Mouse (Mus musculus): Measurements from ENCODE around the gene Fscn2.

The Fscn2 gene

DNA sequence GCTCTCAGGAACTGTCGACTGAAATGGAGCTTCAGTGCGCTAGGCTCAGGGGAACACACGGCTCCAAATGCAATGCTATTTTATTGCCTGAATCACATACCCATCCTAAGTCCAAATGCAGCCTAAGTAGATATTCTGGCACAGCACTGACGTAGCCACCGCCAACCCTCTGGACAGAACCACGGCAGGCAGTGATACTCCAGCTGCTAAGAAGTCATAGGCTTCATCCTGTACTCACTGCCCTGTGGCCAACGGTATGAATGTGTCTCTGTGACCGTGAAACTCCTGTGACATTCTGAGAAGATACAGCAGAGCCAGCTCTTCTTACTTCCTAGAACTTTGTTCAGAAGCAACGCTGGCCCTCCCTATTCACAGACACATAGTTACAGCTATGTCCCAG lies 27.2 kb downstream of the Fscn2 start:
- CTCF ChIA-PET, result interaction anchor here (1.0 kb wide), 1 partner anchor 103 kb away, joined by 3 read pairs; the partner anchor contains the start of gene Slc25a10

DNA sequence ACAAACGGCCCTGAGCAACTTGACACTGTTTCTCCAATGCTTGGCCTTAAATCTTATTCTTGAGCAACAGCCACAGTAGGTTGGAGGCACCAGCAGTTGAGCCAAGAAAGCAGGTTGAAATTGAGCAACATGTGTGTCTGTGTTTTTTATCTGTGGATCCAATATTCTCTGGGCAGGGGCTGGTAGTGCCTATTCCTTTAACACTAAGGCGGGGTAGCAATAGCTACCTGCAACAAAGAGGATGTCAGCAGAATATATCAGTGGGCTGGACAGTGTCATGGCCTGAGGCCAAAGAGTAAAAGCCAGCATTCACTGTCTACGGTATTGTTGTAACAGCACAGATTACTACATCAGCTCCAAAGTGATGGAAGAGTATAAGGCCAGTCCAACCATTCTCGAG lies 34.3 kb downstream of the Fscn2 start:
- CTCF ChIA-PET, result interaction anchor here (0.6 kb wide), 1 partner anchor 1040 kb away, joined by 5 read pairs; no protein-coding TSS in a partner anchor

DNA sequence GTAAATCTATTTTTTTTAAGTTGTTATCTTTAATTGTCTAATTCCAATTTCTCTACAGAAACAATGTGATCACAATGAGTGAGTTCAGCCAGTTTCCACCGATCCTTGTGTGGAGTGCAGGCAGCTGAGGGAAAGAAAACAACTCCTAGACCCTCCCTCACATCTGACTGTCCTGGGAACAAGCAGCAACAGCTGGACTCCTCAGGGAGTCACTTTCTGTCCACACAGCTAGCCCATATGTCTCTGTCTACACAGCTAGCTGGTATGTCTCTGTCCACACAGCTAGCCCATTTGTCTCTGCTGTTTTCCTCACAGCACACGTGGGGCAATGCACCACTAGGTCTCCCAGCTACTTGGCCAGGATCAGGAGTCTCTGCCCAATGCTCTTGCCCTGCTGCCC lies 36.3 kb downstream of the Fscn2 start:
- CTCF ChIA-PET, result no interaction called here

DNA sequence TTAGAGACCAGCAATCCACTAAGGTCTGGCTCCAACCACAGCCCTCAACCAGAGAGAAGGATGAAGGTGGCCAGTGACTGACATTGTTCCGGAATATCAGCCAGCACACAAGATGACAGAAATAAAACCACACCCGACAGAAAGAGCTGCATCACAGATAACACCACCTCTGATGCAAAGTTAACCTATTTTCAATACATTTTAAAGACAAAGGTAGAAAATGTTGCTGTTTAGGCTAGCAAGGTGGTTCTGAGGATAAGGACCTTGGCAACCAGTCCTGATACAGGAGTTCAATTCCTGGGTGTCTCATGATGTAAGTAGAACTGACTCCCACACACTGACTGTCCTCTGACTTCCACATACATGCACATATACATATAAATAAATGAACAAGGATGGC lies 38.0 kb downstream of the Fscn2 start:
- CTCF ChIA-PET, result no interaction called here

DNA sequence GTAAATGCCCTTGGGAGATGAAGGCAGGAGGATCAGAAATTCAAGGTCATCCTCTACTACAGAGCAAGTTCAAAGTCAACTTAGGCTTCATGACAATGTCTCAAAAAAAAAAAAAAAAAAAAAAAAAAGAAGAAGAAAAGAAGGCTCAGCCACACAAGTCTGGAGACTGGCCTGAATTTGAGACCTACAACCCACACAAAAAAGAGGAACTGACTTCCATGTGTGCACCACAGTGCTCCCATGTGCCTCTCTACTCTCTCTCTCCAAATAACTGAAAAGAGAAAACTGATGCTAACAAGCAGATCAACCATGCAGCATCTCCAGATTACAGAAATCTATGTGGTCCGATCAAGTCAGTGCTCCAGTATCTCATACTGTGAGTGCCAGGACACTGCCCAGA lies 43.5 kb downstream of the Fscn2 start:
- CTCF ChIA-PET, result no interaction called here

DNA sequence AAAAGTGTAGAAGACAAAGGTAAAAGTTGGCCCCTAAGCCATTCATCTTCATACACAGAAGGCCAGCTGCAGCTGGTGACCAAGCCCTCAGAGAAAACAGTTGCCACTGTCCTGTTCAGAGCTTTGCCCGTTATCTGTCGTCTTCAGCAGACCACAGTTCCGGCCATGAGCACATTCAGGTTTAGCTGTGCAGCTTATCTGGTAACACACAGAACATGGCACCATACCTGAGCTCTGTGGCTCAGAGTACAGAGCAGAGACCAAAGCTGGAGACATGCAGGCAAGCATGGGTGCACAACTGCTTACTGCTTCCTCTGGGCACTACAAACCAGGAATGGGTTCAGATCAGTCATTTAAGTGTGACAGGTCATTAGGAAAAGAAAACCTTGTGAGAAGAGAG lies 44.5 kb downstream of the Fscn2 start:
- CTCF ChIA-PET, result no interaction called here

DNA sequence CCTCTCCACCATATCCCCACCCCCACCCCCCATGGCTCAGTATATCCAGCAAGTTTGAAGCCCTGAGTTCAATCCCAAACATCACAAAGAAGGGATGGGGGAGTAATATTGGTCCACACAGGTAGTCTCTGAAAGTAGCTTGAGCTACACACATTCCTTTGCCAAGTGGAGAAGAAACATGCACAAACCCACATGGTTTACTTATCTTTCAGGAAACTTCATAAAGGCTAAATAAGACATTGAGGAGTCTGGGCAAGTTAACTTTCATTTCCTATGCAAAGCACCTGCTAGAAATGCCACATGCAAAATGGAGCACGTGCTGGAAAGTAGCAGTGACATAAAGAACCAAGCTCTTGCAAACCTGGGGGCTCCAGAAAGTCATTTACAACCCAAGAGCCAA lies 45.1 kb downstream of the Fscn2 start:
- CTCF ChIA-PET, result no interaction called here

DNA sequence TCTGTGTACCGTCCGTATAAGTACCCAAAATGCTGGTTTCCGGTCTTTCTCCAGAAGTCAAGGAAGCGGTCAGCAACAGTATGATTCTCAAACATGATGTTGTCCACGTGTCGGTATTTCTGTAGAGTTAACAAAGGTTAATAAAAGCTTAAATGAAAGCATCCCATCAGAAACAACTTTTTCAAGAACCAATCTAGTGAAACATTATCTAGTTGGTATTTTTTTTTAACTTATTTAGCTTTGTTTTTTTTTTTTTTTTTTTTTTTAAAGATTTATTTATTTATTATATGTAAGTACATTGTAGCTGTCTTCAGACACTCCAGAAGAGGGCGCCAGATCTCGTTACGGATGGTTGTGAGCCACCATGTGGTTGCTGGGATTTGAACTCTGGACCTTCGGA lies 52.3 kb downstream of the Fscn2 start:
- CTCF ChIA-PET, result interaction anchor here (0.5 kb wide), 1 partner anchor 1946 kb away, joined by 3 read pairs; no protein-coding TSS in a partner anchor

All from spleen, embryonic (tissue).